Mouse (Mus musculus) CH12.LX (cell line): ENCODE measurements around the gene Bicd2. TPM values are rescaled to one million over a fixed set of nuclear protein-coding genes. Genes with fewer than 3 reads are reported as not detected.

ENCODE experiments used
- DNase-seq: peaks from one replicate; pipeline ENCODE4 v3.0.0-alpha.2; 2013; ENCODE audit errors: extremely low read depth
- H3K27ac ChIP-seq: 2 replicates; pipeline ENCODE4 v1.5.1; 2012; ENCODE audit warnings: low read depth, mild to moderate bottlenecking, control low read depth, moderate library complexity; ENCODE audit not compliant: insufficient read depth
- H3K27me3 ChIP-seq: replicated peaks from 2 replicates; pipeline ENCODE3; 2012; ENCODE audit warnings: inconsistent platforms
- H3K36me3 ChIP-seq, 2 experiments: replicated peaks in 1 of 2; 2 replicates each; pipeline versions ENCODE3 to v1.6.1; 2012; ENCODE audit warnings: inconsistent platforms in 1 of 2, low read length in 1 of 2, mild to moderate bottlenecking in 1 of 2, mixed read lengths in 1 of 2, moderate library complexity in 1 of 2; ENCODE audit not compliant: control insufficient read depth in 1 of 2, insufficient read depth in 1 of 2
- H3K4me1 ChIP-seq, 2 experiments: 2 replicates each; pipeline ENCODE4 v1.6.1; 2012; ENCODE audit warnings: inconsistent platforms in 1 of 2, moderate library complexity in 1 of 2; ENCODE audit not compliant: insufficient read depth in 2 of 2, control insufficient read depth in 1 of 2
- H3K4me2 ChIP-seq: 2 replicates; pipeline ENCODE4 v1.6.1; 2012; ENCODE audit warnings: low read depth, mild to moderate bottlenecking, control low read depth; ENCODE audit not compliant: poor library complexity, insufficient read depth, severe bottlenecking
- H3K4me3 ChIP-seq, 3 experiments: fragments of 150-350 bp in 1 of 3; sonication (generic) in 1 of 3; replicated peaks in 1 of 3; 2 replicates each; pipeline versions ENCODE3 to v1.5.1; 2011 to 2012; ENCODE audit warnings: low read depth in 2 of 3, low read length in 2 of 3, mild to moderate bottlenecking in 2 of 3, moderate library complexity in 2 of 3, control low read depth in 1 of 3, improper control_type of control experiment in 1 of 3, inconsistent platforms in 1 of 3, mixed read lengths in 1 of 3; ENCODE audit not compliant: poor library complexity in 1 of 3
- H3K79me2 ChIP-seq: replicated peaks from 2 replicates; pipeline ENCODE4 v1.6.1; 2012; ENCODE audit warnings: mild to moderate bottlenecking, moderate library complexity; ENCODE audit not compliant: control insufficient read depth, poor library complexity, insufficient read depth, severe bottlenecking; ENCODE audit errors: extremely low read depth
- H3K9ac ChIP-seq: 2 replicates; pipeline ENCODE4 v1.6.1; 2012; ENCODE audit warnings: low read depth, mild to moderate bottlenecking, control low read depth, moderate library complexity; ENCODE audit not compliant: insufficient read depth
- H3K9me3 ChIP-seq: replicated peaks from 2 replicates; pipeline ENCODE3; 2012; ENCODE audit warnings: low read length, inconsistent platforms, mixed read lengths
- BHLHE40 ChIP-seq: IDR thresholded peaks from 2 replicates; pipeline ENCODE4 v1.6.1; 2011; ENCODE audit warnings: mild to moderate bottlenecking, low read depth, low read length, improper control_type of control experiment
- CHD1 ChIP-seq: IDR thresholded peaks from 2 replicates; pipeline ENCODE4 v1.6.1; 2012; ENCODE audit warnings: low read depth, low read length, improper control_type of control experiment, inconsistent platforms
- CHD2 ChIP-seq: IDR thresholded peaks from 2 replicates; pipeline ENCODE4 v1.6.1; 2011; ENCODE audit warnings: low read length, improper control_type of control experiment
- CTCF ChIP-seq, 2 experiments: IDR thresholded peaks in 1 of 2; conservative IDR thresholded peaks in 1 of 2; 2 replicates each; pipeline ENCODE4 v1.5.1; 2011 to 2012; ENCODE audit warnings: low read depth in 2 of 2, low read length in 2 of 2, improper control_type of control experiment in 1 of 2, inconsistent platforms in 1 of 2, mild to moderate bottlenecking in 1 of 2, moderate library complexity in 1 of 2
- E2F4 ChIP-seq: IDR thresholded peaks from 2 replicates; pipeline ENCODE4 v1.6.1; 2011; ENCODE audit warnings: low read depth, low read length, improper control_type of control experiment; ENCODE audit not compliant: insufficient replicate concordance
- ELF1 ChIP-seq: IDR thresholded peaks from 2 replicates; pipeline ENCODE4 v1.6.1; 2014; ENCODE audit warnings: low read depth, mild to moderate bottlenecking, inconsistent platforms, low read length, improper control_type of control experiment
- EP300 ChIP-seq: IDR thresholded peaks from 2 replicates; pipeline ENCODE4 v1.6.1; 2011; ENCODE audit warnings: low read length, improper control_type of control experiment
- ETS1 ChIP-seq: conservative IDR thresholded peaks from 2 replicates; pipeline ENCODE4 v1.6.1; 2012; ENCODE audit warnings: low read depth, mild to moderate bottlenecking, inconsistent platforms, low read length, improper control_type of control experiment, moderate library complexity
- GABPA ChIP-seq: IDR thresholded peaks from 2 replicates; pipeline ENCODE4 v1.6.1; 2012; ENCODE audit warnings: low read depth, low read length, improper control_type of control experiment, inconsistent platforms; ENCODE audit not compliant: insufficient replicate concordance
- HCFC1 ChIP-seq: IDR thresholded peaks from 2 replicates; pipeline ENCODE4 v1.6.1; 2012; ENCODE audit warnings: low read depth, mild to moderate bottlenecking, inconsistent platforms, low read length, improper control_type of control experiment
- IRF4 ChIP-seq: IDR thresholded peaks from 2 replicates; pipeline ENCODE4 v1.6.1; 2014; ENCODE audit warnings: low read depth, mild to moderate bottlenecking, inconsistent platforms, low read length, improper control_type of control experiment
- JUN ChIP-seq: IDR thresholded peaks from 2 replicates; pipeline ENCODE4 v1.6.1; 2011; ENCODE audit warnings: low read depth, mild to moderate bottlenecking, low read length, improper control_type of control experiment, moderate library complexity; ENCODE audit not compliant: insufficient read depth
- JUND ChIP-seq: conservative IDR thresholded peaks from 2 replicates; pipeline ENCODE4 v1.6.1; 2011; ENCODE audit warnings: low read depth, low read length, improper control_type of control experiment
- KAT2A ChIP-seq: IDR thresholded peaks from 2 replicates; pipeline ENCODE4 v1.6.1; 2012; ENCODE audit warnings: low read length, improper control_type of control experiment, inconsistent platforms; ENCODE audit not compliant: insufficient replicate concordance
- MAFK ChIP-seq: IDR thresholded peaks from 2 replicates; pipeline ENCODE4 v1.6.1; 2011; ENCODE audit warnings: low read length, improper control_type of control experiment; ENCODE audit not compliant: insufficient replicate concordance
- MAX ChIP-seq: IDR thresholded peaks from 2 replicates; pipeline ENCODE4 v1.6.1; 2011; ENCODE audit warnings: low read length, improper control_type of control experiment
- MAZ ChIP-seq: IDR thresholded peaks from 2 replicates; pipeline ENCODE4 v1.6.1; 2012; ENCODE audit warnings: low read depth, mild to moderate bottlenecking, inconsistent platforms, low read length, improper control_type of control experiment, moderate library complexity
- MEF2A ChIP-seq: IDR thresholded peaks from 2 replicates; pipeline ENCODE4 v1.6.1; 2014; ENCODE audit warnings: low read depth, mild to moderate bottlenecking, inconsistent platforms, low read length, improper control_type of control experiment, borderline replicate concordance
- MXI1 ChIP-seq: IDR thresholded peaks from 2 replicates; pipeline ENCODE4 v1.6.1; 2011; ENCODE audit warnings: mild to moderate bottlenecking, low read depth, low read length, improper control_type of control experiment
- MYC ChIP-seq: IDR thresholded peaks from 2 replicates; pipeline ENCODE4 v1.6.1; 2011; ENCODE audit warnings: low read depth, mild to moderate bottlenecking, improper control_type of control experiment, low read length
- NELFE ChIP-seq: IDR thresholded peaks from 2 replicates; pipeline ENCODE4 v1.6.1; 2011; ENCODE audit warnings: low read depth, low read length, improper control_type of control experiment
- NRF1 ChIP-seq: IDR thresholded peaks from 2 replicates; pipeline ENCODE4 v1.6.1; 2014; ENCODE audit warnings: low read depth, mild to moderate bottlenecking, inconsistent platforms, low read length, improper control_type of control experiment, moderate library complexity
- PAX5 ChIP-seq: IDR thresholded peaks from 2 replicates; pipeline ENCODE4 v1.6.1; 2012; ENCODE audit warnings: low read length, inconsistent platforms, mixed read lengths
- POLR2A ChIP-seq: IDR thresholded peaks from 2 replicates; pipeline ENCODE4 v1.6.1; 2011; ENCODE audit warnings: low read depth, mild to moderate bottlenecking, improper control_type of control experiment, low read length
- POLR2AphosphoS2 ChIP-seq: IDR thresholded peaks from 2 replicates; pipeline ENCODE4 v1.6.1; 2011; ENCODE audit warnings: low read depth, low read length, improper control_type of control experiment
- RAD21 ChIP-seq: IDR thresholded peaks from 2 replicates; pipeline ENCODE4 v1.6.1; 2011; ENCODE audit warnings: low read depth, mild to moderate bottlenecking, low read length, improper control_type of control experiment, moderate library complexity
- RCOR1 ChIP-seq: conservative IDR thresholded peaks from 2 replicates; pipeline ENCODE4 v1.6.1; 2012; ENCODE audit warnings: low read depth, mild to moderate bottlenecking, inconsistent platforms, low read length, improper control_type of control experiment
- SIN3A ChIP-seq: IDR thresholded peaks from 2 replicates; pipeline ENCODE4 v1.6.1; 2012; ENCODE audit warnings: low read length, improper control_type of control experiment, inconsistent platforms
- SMC3 ChIP-seq: IDR thresholded peaks from 2 replicates; pipeline ENCODE4 v1.6.1; 2011; ENCODE audit warnings: low read depth, low read length, improper control_type of control experiment
- TBP ChIP-seq: conservative IDR thresholded peaks from 2 replicates; pipeline ENCODE4 v1.6.1; 2011; ENCODE audit warnings: low read depth, low read length, improper control_type of control experiment
- TCF12 ChIP-seq: IDR thresholded peaks from 2 replicates; pipeline ENCODE4 v1.6.1; 2014; ENCODE audit warnings: low read depth, mild to moderate bottlenecking, inconsistent platforms, low read length, improper control_type of control experiment
- UBTF ChIP-seq: IDR thresholded peaks from 2 replicates; pipeline ENCODE4 v1.6.1; 2012; ENCODE audit warnings: low read depth, mild to moderate bottlenecking, inconsistent platforms, low read length, improper control_type of control experiment, moderate library complexity
- USF1 ChIP-seq: IDR thresholded peaks from 2 replicates; pipeline ENCODE4 v1.6.1; 2014; ENCODE audit warnings: low read depth, mild to moderate bottlenecking, inconsistent platforms, low read length, improper control_type of control experiment
- USF2 ChIP-seq: conservative IDR thresholded peaks from 2 replicates; pipeline ENCODE4 v1.6.1; 2011; ENCODE audit warnings: low read depth, low read length, improper control_type of control experiment
- ZC3H11A ChIP-seq: IDR thresholded peaks from 2 replicates; pipeline ENCODE4 v1.6.1; 2012; ENCODE audit warnings: low read depth, mild to moderate bottlenecking, inconsistent platforms, low read length, improper control_type of control experiment
- ZKSCAN1 ChIP-seq: IDR thresholded peaks from 2 replicates; pipeline ENCODE4 v1.6.1; 2012; ENCODE audit warnings: low read depth, inconsistent platforms, low read length, improper control_type of control experiment, borderline replicate concordance
- ZMIZ1 ChIP-seq: IDR thresholded peaks from 2 replicates; pipeline ENCODE4 v1.6.1; 2012; ENCODE audit warnings: low read depth, mild to moderate bottlenecking, inconsistent platforms, low read length, improper control_type of control experiment
- ZNF384 ChIP-seq: IDR thresholded peaks from 2 replicates; pipeline ENCODE4 v1.6.1; 2012; ENCODE audit warnings: low read depth, low read length, improper control_type of control experiment, inconsistent platforms
- dilution Hi-C: fragments of 300-500 bp; cut with MboI; formaldehyde crosslinking; loops from 2 replicates; pipeline ENCODE4 v1.14.3; 2020; ENCODE audit warnings: low sequenced_read_pairs; ENCODE audit not compliant: extremely low pct_unique_long_range_greater_than_20kb, extremely low pct_ligation_motif_present
- in situ Hi-C: fragments of 300-500 bp; cut with MboI; formaldehyde crosslinking; loops from 3 replicates; pipeline ENCODE4 v1.14.3; 2019; ENCODE audit warnings: low sequenced_read_pairs, low pct_ligation_motif_present, low pct_unique_long_range_greater_than_20kb, mixed read lengths
- polyA plus RNA-seq: library from polyadenylated mRNA; unstranded; fragments of >175 nt; gene quantifications from 2 replicates; pipeline ENCODE4 v1.2.1, GENCODE M21; 2012; ENCODE audit warnings: low read depth; ENCODE audit not compliant: insufficient read length
- total RNA-seq, 2 experiments: library from RNA; depleted of rRNA; stranded (reverse); fragments of 300-350 nt in 1 of 2; fragments of >200 nt in 1 of 2; gene quantifications; 2 replicates each; pipeline ENCODE4 v1.2.3; 2012 to 2014

Bicd2 gene
- total and polyA plus RNA-seq, 3 experiments, result 16.9 to 26.5 (median 21.0) TPM

DNA sequence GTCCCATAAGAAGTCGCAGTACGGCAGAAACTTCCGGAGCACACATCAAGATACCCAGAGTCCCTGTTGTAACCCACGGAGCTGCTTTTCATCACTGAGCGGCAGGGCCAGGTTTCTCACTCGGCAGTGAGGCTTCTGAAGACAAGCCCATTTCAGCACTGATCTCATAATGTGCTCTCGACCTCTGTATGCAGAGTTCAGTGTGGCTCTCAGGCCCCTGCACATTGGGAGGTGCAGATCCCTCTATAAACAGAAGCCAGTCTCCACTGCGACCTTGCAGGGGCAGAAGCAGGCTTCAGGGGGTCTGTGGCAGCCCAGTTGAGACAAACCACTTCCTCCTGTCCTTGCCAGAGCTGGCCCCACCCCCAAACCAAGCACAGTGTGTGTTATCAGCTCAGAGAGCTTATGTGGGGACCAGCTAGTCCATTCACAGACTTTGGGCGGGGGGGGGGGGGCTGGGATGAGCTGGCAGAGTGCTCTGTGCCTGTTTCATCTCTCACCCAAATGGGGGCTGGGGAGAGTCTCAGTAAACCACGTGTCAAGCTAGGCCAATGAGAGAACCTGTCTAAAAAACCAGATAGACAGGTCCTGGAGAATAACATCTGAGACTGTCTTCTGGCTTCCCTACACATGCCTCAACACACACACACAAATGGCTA is 33.9 kb upstream of the Bicd2 start:
- Histone ChIP-seq H3K79me2 (peaks cover 32% of the 10 kb centered on the region), H3K4me2 (peak overlapping the region; percentile 80), H3K36me3 (peaks cover 11 to 40% of the 10 kb centered on the region in 2 experiments), H3K9ac (peak overlapping the region; percentile 93), H3K4me1 (peaks cover 21 to 58% of the 10 kb centered on the region in 2 experiments), H3K27me3 (no peaks in the 10 kb centered on the region), H3K9me3 (no peaks in the 10 kb centered on the region), H3K4me3 (peak overlapping the region; percentile 66 to 96 (median 71)), H3K27ac (peak overlapping the region; percentile 97)
- TF ChIP-seq ZMIZ1, result no peak
- TF ChIP-seq KAT2A, result no peak
- peak; percentile 49; the same call in 1 of the 2 replicates for TF ChIP-seq CHD2
- TF ChIP-seq USF2, result peak; percentile 58
- peak; percentile 63; the same call in 1 of the 2 replicates for TF ChIP-seq MAZ
- peak; percentile 9; the same call in 1 of the 2 replicates for TF ChIP-seq BHLHE40
- no peak for TF ChIP-seq RAD21
- no peak for TF ChIP-seq E2F4
- TF ChIP-seq SIN3A, result no peak; the same call in 1 of the 2 replicates
- TF ChIP-seq SMC3, result no peak
- TF ChIP-seq JUND, result no peak
- TF ChIP-seq EP300, result no peak; the same call in 1 of the 2 replicates
- peak; percentile 70 for TF ChIP-seq MXI1
- TF ChIP-seq GABPA, result no peak
- no peak for TF ChIP-seq ELF1
- TF ChIP-seq IRF4, result 0 out of 2 replicates have a peak, but pooled peaks have one; percentile 31
- TF ChIP-seq HCFC1, result no peak; the same call in 1 of the 2 replicates
- no peak for TF ChIP-seq CHD1
- no peak for TF ChIP-seq CTCF (conservative IDR thresholded peaks at IDR 0.05 in 1 of 2, IDR thresholded peaks at IDR 0.05 in 1 of 2; ENCODE audit: low read depth in 2 of 2, low read length in 2 of 2)
- TF ChIP-seq USF1, result peak; percentile 74
- no peak for TF ChIP-seq JUN
- TF ChIP-seq RCOR1, result no peak
- no peak for TF ChIP-seq ZKSCAN1
- peak; percentile 45; the same call in 1 of the 2 replicates for TF ChIP-seq MYC
- peak; percentile 40; the same call in 1 of the 2 replicates for TF ChIP-seq POLR2A
- TF ChIP-seq POLR2AphosphoS2, result no peak
- TF ChIP-seq ZC3H11A, result no peak
- no peak for TF ChIP-seq ETS1
- TF ChIP-seq ZNF384, result no peak
- peak; percentile 89 for TF ChIP-seq MAX
- TF ChIP-seq MAFK, result no peak
- TF ChIP-seq PAX5, result no peak
- TF ChIP-seq UBTF, result no peak
- 0 out of 2 replicates have a peak, but pooled peaks have one; percentile 21 for TF ChIP-seq TBP
- TF ChIP-seq TCF12, result no peak
- no peak for TF ChIP-seq NRF1
- 0 out of 2 replicates have a peak, but pooled peaks have one; percentile 5 for TF ChIP-seq NELFE
- TF ChIP-seq MEF2A, result no peak
- dilution Hi-C loops (no loop called here), in situ Hi-C loops (no loop called here)
- DNase-seq, result peak; percentile 89
